Mouse (Mus musculus) neural tube, embryonic 13.5 days (tissue): ENCODE measurements at regions not wholly inside any gene's neighbourhood (a gene's known extent, or its start where the extent isn't known, plus 50 kb on each side); places are given as distances from the start of the nearest gene placed in this dataset. TPM values are rescaled to one million over a fixed set of nuclear protein-coding genes. Genes with fewer than 3 reads are reported as not detected.

Experiments used
- ATAC-seq: fragments of 200-750 bp; cut with Nextera tagmentation; 2 replicates; pipeline ENCODE4 v1.8.0; 2017; ENCODE audit warnings: low read depth, mild to moderate bottlenecking, moderate TSS enrichment, moderate library complexity
- H3K27ac ChIP-seq: fragments of 300-500 bp; sonication (generic); replicated peaks from 2 replicates; pipeline ENCODE4 v1.5.1; 2015; ENCODE audit warnings: moderate library complexity, mild to moderate bottlenecking, inconsistent platforms
- H3K27me3 ChIP-seq: fragments of 300-500 bp; sonication (generic); 2 replicates; pipeline ENCODE4 v1.6.1; 2015; ENCODE audit warnings: mild to moderate bottlenecking, inconsistent platforms
- H3K36me3 ChIP-seq: fragments of 300-500 bp; sonication (generic); 2 replicates; pipeline ENCODE4 v1.6.1; 2015; ENCODE audit warnings: mild to moderate bottlenecking, inconsistent platforms
- H3K4me1 ChIP-seq: fragments of 300-500 bp; sonication (generic); replicated peaks from 2 replicates; pipeline ENCODE4 v1.6.1; 2015; ENCODE audit warnings: inconsistent platforms
- H3K4me2 ChIP-seq: fragments of 300-500 bp; sonication (generic); 2 replicates; pipeline ENCODE4 v1.6.1; 2015; ENCODE audit warnings: inconsistent platforms, mild to moderate bottlenecking, moderate library complexity
- H3K4me3 ChIP-seq: fragments of 300-500 bp; sonication (generic); 2 replicates; pipeline ENCODE4 v1.5.1; 2015; ENCODE audit warnings: mild to moderate bottlenecking, inconsistent platforms
- H3K9ac ChIP-seq: fragments of 300-500 bp; sonication (generic); 2 replicates; pipeline ENCODE4 v1.6.1; 2015; ENCODE audit warnings: moderate library complexity, mild to moderate bottlenecking, inconsistent platforms
- H3K9me3 ChIP-seq: fragments of 300-500 bp; sonication (generic); 2 replicates; pipeline ENCODE4 v1.6.1; 2016; ENCODE audit warnings: inconsistent platforms
- WGBS: fragments of 180-500 bp; shearing (Covaris S2); methylation state at CpG from one replicate; pipeline ENCODE4 v1.1.7; 2015; 5-methylcytosine and 5-hydroxymethylcytosine counted together
- microRNA-seq: library from miRNA; unstranded; fragments of <30 nt; microRNA quantifications from one replicate; pipeline ENCODE4, GENCODE M21; 2016

DNA sequence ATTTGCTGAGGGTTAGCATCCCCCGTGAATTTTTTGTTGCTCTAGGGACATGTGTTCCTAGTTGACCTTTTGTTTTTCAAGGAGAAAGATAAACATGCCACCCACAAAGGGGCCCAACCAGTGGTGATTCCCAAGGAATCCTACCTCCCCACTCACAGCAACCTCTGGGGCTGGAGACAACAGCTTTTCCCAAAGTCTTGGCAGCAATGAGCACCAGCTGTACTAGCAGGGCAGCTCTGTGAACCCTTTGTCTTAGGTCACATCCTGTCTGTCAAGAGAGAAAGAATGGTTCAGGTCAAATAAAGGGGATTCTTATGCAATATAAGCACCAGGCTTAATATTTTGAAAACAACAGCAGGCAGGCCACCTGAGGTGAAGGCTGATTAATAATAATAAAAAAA lies 70.2 kb upstream of the Dcn start:
- H3K4me1 ChIP-seq: no peaks in the 10 kb centered on the region
- no peak overlapping the region for H3K4me3 ChIP-seq
- H3K27me3 ChIP-seq: no peaks in the 10 kb centered on the region
- H3K4me2 ChIP-seq: no peak overlapping the region
- no peak overlapping the region for H3K27ac ChIP-seq
- 57% methylated on average over 1 of the region's 1 CpGs for WGBS
- no peaks in the 10 kb centered on the region for H3K36me3 ChIP-seq
- no peaks in the 10 kb centered on the region for H3K9me3 ChIP-seq
- no peak for ATAC-seq
- no peak overlapping the region for H3K9ac ChIP-seq

DNA sequence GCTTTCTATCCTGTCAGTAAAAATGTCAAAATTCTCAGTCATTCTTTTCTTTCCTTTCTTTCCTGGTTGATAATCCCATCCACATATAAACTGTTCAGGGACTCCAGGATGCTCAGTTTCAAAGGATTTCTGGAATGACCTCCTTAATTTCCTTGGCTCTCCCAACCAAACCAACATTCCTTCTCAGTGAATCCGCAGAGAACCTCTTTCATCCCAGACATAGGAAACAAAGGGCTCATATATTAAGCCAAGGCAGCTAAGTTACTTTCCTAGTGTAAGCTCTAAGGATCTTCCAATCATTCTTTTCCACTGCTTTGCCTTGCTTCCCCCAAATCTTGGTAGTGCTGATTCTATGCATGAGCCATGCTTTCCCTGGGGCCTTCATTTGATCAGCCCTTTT lies 69.5 kb upstream of the Dcn start:
- Histone ChIP-seq H3K4me3 (no peak overlapping the region), H3K27me3 (no peaks in the 10 kb centered on the region), H3K9me3 (no peaks in the 10 kb centered on the region), H3K27ac (no peak overlapping the region), H3K4me1 (no peaks in the 10 kb centered on the region), H3K9ac (no peak overlapping the region), H3K4me2 (no peak overlapping the region), H3K36me3 (no peaks in the 10 kb centered on the region)
- ATAC-seq: no peak
- 67% methylated on average over 1 of the region's 1 CpGs for WGBS

DNA sequence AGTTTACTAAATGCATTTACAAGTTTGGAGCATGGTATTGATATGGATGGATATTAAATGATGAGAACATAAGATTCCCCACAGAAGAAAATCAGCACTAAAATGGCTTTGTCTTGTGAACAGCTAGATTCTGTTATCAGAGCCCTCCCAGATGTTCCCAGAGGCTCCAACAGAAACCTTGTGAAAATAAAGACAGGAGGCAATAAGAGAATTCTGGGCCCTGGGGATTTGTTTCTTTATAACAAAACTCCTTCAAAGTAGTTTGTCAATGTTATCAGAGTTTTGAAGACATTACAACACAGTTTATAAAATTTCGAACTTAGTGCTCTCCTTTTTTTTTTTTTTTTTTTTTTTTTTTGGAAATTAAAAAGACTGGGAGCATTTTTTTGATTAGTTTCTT lies 56.8 kb upstream of the Dcn start:
- Histone ChIP-seq H3K4me1 (no peaks in the 10 kb centered on the region), H3K36me3 (no peaks in the 10 kb centered on the region), H3K27me3 (no peaks in the 10 kb centered on the region), H3K9me3 (no peaks in the 10 kb centered on the region), H3K4me2 (no peak overlapping the region), H3K27ac (no peak overlapping the region), H3K4me3 (no peak overlapping the region), H3K9ac (no peak overlapping the region)
- no peak for ATAC-seq
- WGBS: 68% methylated on average over 1 of the region's 1 CpGs

DNA sequence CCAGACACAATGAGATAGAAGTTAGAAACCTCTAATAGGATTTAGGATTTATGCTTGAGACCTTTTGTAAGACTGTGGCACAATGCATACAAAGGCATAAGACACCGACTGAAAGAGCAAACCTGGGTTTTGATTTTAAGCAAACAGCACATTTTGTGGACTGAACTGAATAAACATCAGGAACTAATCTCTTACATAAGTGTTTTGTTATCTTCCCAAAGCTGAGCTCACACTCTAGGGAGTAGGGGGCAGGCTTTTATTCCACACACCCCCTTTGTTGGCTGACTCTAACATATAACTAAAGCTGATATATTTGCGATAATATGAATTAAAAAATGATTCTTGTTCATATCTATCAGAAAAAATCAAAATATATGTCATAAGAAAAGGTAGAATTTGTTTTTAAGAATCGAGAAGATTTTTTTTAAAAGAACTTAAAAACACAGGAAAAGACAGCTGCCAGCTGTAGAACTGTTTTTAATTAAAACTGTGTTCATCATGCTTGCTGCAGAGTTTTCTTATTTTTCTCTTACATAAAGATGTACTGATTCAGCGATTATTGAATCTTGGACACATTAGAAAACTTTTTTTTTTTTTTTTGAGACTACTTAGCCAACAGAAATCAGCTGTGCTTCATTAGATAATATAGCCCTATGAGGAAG lies 56.2 kb upstream of the Dcn start:
- H3K4me2 ChIP-seq: no peak overlapping the region

More for the DNA sequence above, 56.2 kb upstream of the Dcn start:
- no peaks in the 10 kb centered on the region for H3K27me3 ChIP-seq
- H3K4me1 ChIP-seq: no peaks in the 10 kb centered on the region
- H3K4me3 ChIP-seq: no peak overlapping the region
- no peak overlapping the region for H3K27ac ChIP-seq
- no peaks in the 10 kb centered on the region for H3K9me3 ChIP-seq
- H3K36me3 ChIP-seq: no peaks in the 10 kb centered on the region
- 76% methylated on average over 4 of the region's 4 CpGs for WGBS
- ATAC-seq: no peak
- H3K9ac ChIP-seq: no peak overlapping the region

Small RNAs in the stretch of these regions (microRNA-seq; reads per million reads assigned to microRNA genes)
- not detected for gene Gm24587
- not detected for gene Mir3966
